Mouse (Mus musculus): ENCODE data around the gene Tnip1. TPM values are rescaled to one million over a fixed set of nuclear protein-coding genes. Genes with fewer than 3 reads are reported as not detected.
A peak's percentile ranks its signal among the peaks of the same experiment; 100 is the strongest.
"Not testable (repeated sequence)": the region's sequence is repeated elsewhere in the genome, so short reads cannot be mapped to it uniquely, and the experiment has no call there.

Tnip1 gene
- polyA plus RNA-seq, 1 experiment from 2014 or later, result 18.6 TPM

DNA sequence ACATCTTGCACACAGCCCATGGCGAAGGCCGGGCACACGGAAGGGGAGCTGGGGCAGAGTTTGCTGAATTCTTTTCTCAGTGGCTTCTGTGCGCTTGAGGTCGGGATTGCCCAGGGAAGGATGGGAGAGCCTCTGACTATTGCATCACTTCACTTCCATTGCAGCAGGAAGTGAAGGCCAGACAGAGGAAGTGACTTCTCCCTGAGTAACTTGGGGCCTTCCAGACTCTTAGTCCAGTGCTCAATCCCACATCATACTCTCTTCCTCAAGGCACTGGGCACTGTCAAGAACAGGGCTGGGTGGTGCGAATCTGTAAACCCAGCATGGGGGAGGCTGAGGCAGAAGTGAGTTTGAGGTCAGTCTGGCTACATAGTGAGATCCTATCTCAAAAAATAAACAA is 2.5 kb upstream of the Tnip1 start:
- no peak overlapping the region for H3K27ac ChIP-seq (replicated peaks)
- no peaks in the 10 kb centered on the region for H3K27me3 ChIP-seq
- 81% methylated on average over 6 of the region's 6 CpGs for WGBS
- H3K4me2 ChIP-seq, result no peak overlapping the region
- no peak for ATAC-seq (ENCODE audit: low FRiP score, low read depth)
- H3K9me3 ChIP-seq, result no peaks in the 10 kb centered on the region
- no peaks in the 10 kb centered on the region for H3K4me1 ChIP-seq (replicated peaks)
- H3K9ac ChIP-seq, result no peak overlapping the region
- H3K36me3 ChIP-seq, result no peaks in the 10 kb centered on the region
- H3K4me3 ChIP-seq, result no peak overlapping the region

DNA sequence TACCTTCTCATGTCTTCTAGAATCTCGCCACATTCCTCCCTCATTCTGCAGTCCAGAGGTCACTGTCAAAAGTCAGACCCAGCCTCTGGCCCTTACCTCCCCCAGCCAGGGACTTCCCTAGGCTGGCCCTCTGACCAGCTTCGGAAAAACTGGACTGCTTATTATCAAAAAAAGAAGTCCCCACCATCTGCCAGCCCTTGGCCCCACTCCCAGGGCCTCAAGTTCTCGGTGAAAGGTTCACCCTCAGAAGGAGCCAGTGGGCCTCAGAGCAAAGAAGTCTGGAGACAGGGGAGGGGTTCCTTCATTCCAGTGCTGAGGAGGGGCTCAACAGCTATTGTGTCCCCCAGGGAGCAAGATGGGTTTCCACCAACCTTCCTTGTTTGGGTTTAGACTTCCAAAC is 796 bp downstream of the Tnip1 start:
- WGBS, result 66% methylated on average over 3 of the region's 3 CpGs
- no peak for ATAC-seq (ENCODE audit: low FRiP score, low read depth)
- Histone ChIP-seq H3K27me3 (no peaks in the 10 kb centered on the region), H3K36me3 (no peaks in the 10 kb centered on the region), H3K9ac (no peak overlapping the region), H3K9me3 (no peaks in the 10 kb centered on the region), H3K4me2 (no peak overlapping the region), H3K27ac (replicated peaks) (no peak overlapping the region), H3K4me1 (replicated peaks) (no peaks in the 10 kb centered on the region), H3K4me3 (no peak overlapping the region)

DNA sequence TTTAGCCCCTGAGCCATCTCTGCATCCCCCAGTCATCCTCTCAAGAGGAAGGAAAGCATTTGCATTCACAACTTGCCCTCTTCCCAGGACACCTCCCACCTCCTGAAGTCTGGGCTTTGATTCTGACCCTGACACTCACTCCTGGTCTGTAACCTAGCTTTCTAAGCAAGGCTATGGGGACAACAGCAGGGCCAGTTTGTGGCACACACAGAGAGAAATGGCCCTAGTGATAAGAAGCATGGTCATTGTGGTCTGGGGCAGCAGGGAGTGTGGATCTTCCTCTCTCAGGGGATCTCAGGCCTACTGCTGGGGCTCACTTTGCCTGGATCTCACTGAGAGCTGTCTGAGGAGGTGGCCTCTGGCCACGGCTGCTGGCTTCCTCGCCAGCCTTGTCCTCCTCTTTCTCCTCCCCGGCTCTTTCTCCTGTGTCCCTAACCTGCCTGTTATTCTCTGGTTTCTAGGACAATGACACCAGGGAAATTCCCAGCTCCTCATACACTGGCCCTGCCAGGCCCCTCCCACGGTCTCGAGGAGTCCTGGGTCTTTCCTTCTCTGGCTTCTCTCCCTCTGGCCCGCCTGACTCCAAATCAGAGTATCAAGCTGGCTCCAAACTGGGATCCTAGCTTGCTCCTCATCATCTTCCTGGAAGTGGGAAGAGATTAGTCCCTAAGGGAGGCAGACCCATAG is 1.4 kb downstream of the Tnip1 start:
- 65% methylated on average over 6 of the region's 6 CpGs for WGBS
- ATAC-seq (ENCODE audit: low FRiP score, low read depth), result no peak
- no peak overlapping the region for H3K27ac ChIP-seq (replicated peaks)

DNA sequence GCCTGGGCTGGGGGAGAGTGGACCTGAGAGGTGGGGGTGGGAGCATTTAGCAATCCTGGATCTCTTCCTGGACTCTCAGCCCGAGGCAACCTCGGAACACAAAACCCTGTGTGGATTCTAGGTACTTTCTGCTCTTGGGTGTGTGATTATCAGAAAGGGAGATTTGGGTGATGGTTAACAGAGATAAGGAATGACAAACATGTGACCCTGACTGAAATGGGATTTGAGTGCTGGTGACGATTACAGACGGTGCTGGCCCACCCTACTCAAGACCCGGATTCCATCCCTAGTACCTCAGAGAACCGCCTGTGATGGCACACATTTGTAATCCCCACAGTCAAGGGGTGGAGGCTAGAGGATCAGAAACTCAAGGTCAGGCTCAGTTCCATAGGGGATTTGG is 2.5 kb downstream of the Tnip1 start:
- no peak overlapping the region for H3K4me2 ChIP-seq
- peaks cover 2% of the 10 kb centered on the region; the same call in 1 of the 2 replicates for H3K4me1 ChIP-seq (replicated peaks)
- H3K27ac ChIP-seq (replicated peaks), result no peak overlapping the region
- no peak overlapping the region for H3K4me3 ChIP-seq
- 85% methylated on average over 6 of the region's 6 CpGs for WGBS
- no peaks in the 10 kb centered on the region for H3K9me3 ChIP-seq
- H3K9ac ChIP-seq, result no peak overlapping the region
- no peak for ATAC-seq (ENCODE audit: low FRiP score, low read depth)
- no peaks in the 10 kb centered on the region for H3K27me3 ChIP-seq
- no peaks in the 10 kb centered on the region for H3K36me3 ChIP-seq

More for the DNA sequence above, 1.4 kb downstream of the Tnip1 start:
- H3K9me3 ChIP-seq, result no peaks in the 10 kb centered on the region
- no peaks in the 10 kb centered on the region for H3K4me1 ChIP-seq (replicated peaks)
- no peaks in the 10 kb centered on the region for H3K27me3 ChIP-seq
- no peak overlapping the region for H3K9ac ChIP-seq
- H3K36me3 ChIP-seq, result no peaks in the 10 kb centered on the region
- no peak overlapping the region for H3K4me2 ChIP-seq
- no peak overlapping the region for H3K4me3 ChIP-seq

DNA sequence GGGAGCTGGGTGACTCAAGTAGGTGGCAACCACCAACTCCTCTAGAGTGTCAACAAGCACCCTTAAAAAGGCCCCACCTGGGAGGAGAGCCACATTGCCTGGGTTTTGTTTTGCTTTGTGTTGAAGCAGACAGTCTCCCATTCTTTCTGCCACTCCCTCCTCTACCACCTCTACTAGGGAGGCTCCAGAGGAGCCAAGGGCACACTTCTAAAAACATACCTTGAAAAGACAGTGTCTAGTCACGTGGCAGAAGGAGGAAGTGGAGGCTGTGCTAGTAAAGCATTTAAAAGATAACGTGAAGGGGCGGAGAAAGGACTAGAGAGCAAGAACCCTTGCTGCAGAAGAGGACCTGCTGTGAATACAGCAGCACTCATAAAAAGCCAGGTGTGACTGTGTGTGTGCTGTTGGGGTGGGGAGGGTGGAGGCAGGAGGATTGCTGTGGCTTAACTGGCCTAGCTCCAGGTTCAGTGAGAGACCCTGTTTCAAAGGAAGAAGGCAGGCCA is 4.1 kb downstream of the Tnip1 start:
- Histone ChIP-seq H3K4me2 (no peak overlapping the region), H3K4me1 (replicated peaks) (peaks cover 18% of the 10 kb centered on the region), H3K27me3 (no peaks in the 10 kb centered on the region), H3K4me3 (no peak overlapping the region), H3K27ac (replicated peaks) (no peak overlapping the region), H3K9me3 (no peaks in the 10 kb centered on the region), H3K9ac (no peak overlapping the region), H3K36me3 (no peaks in the 10 kb centered on the region)
- no peak for ATAC-seq (ENCODE audit: low FRiP score, low read depth)
- WGBS, result 66% methylated on average over 3 of the region's 3 CpGs

DNA sequence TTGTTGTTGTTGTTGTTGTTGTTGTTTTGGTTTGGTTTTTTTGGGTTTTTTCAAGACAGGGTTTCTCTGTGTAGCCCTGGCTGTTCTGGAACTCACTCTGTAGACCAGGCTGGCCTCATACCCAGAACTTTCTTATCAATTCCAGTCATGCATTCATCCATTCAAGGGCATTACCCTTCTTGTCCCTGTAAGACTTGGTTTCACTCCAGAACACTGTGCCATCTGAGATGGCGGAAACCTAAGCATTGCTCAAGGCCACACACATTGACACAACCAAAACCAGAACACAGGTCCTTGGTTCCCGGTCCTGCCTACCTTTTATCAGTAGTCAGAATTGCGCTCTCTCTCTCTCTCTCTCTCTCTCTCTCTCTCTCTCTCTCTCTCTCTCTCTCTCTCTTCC is 5.0 kb downstream of the Tnip1 start:
- not testable (repeated sequence) for H3K27ac ChIP-seq (replicated peaks); H3K4me3 ChIP-seq; H3K27me3 ChIP-seq; H3K9me3 ChIP-seq; H3K9ac ChIP-seq; H3K4me2 ChIP-seq; H3K36me3 ChIP-seq; ATAC-seq (ENCODE audit: low FRiP score, low read depth)
- H3K4me1 ChIP-seq (replicated peaks), result peaks cover 18% of the 10 kb centered on the region
- 93% methylated on average over 3 of the region's 3 CpGs for WGBS

DNA sequence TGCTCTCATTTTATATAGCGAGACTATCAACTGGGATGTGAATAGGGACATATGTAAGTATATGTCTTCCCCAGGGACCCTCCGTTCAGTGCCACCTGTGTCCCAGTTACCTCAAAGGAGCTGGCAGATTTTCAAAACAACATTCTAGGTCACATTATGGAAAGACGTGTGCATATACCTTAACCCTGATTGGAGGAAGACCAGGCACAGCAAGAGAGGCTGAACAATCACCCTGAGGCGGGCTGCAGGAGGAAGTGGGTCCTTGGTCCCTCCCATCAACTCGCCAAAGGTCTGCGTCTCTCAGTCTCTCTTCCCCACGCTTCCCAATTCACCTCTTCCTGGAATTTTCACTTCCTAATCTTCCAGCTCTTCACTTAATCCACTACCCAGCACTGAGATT is 5.8 kb downstream of the Tnip1 start:
- Histone ChIP-seq H3K27me3 (no peaks in the 10 kb centered on the region), H3K4me3 (no peak overlapping the region), H3K4me2 (no peak overlapping the region), H3K9ac (no peak overlapping the region), H3K36me3 (no peaks in the 10 kb centered on the region), H3K4me1 (replicated peaks) (peaks cover 18% of the 10 kb centered on the region), H3K9me3 (no peaks in the 10 kb centered on the region), H3K27ac (replicated peaks) (no peak overlapping the region)
- no peak for ATAC-seq (ENCODE audit: low FRiP score, low read depth)
- 70% methylated on average over 7 of the region's 7 CpGs for WGBS

DNA sequence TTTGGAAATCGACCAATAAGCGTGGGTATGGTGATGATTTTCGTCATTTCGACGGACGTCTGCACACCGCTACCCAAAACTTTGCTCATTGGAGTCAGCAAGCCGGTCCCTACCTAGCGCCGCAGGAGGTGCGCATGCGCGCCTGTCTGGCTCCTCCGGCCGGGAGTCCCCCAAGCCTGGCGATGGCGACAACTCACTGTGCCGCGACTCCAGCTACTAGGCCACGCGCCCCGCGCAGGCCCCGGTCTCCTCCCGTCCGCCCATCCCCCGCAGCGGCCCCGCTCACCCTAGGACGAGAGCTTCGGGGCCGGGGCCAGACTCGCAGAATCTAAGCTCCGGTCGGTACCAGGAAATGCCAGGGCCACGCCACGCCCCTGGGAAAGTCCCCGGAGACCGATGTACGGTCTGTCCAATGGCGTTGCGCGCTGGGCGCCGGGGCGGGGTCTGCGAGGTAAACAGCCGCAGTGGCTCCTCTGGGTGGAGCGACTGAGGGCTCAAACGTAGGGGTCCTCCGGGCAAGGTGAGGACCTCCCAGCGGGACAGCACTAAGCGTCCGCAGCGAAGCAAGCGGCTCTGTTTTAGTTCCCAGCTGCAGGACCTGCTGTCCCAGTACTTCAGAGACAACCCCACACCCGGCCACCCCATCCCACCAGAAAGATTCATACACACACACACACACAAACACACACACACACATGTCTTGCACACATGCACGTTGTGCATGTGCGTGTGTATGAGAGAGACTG is 6.8 kb downstream of the Tnip1 start:
- H3K9me3 ChIP-seq, result no peaks in the 10 kb centered on the region
- H3K27ac ChIP-seq (replicated peaks), result peak overlapping the region; percentile 92
- H3K36me3 ChIP-seq, result no peaks in the 10 kb centered on the region
- peak; percentile 99 for ATAC-seq (ENCODE audit: low FRiP score, low read depth)
- under 1% methylated on average over 59 of the region's 59 CpGs for WGBS
- peaks cover 18% of the 10 kb centered on the region for H3K4me1 ChIP-seq (replicated peaks)
- H3K4me3 ChIP-seq, result peak overlapping the region; percentile 91
- H3K9ac ChIP-seq, result peak overlapping the region; percentile 88
- H3K27me3 ChIP-seq, result no peaks in the 10 kb centered on the region
- peak overlapping the region; percentile 75 for H3K4me2 ChIP-seq

DNA sequence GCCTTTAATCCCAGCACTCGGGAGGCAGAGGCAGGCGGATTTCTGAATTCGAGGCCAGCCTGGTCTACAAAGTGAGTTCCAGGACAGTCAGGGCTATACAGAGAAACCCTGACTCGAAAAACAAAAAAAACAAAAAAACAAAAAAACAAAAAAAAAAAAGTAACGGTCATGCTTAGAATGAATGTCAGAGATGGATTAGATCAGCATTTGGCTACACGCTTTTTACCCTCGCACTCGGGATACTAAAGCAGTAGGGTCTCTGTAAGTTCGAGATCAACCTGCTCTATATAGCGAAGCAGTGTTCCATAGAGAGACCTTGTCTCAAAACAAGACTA is 7.3 kb downstream of the Tnip1 start:
- not testable (repeated sequence) for H3K36me3 ChIP-seq; ATAC-seq (ENCODE audit: low FRiP score, low read depth); H3K9me3 ChIP-seq; H3K27me3 ChIP-seq
- peak overlapping the region; percentile 92 for H3K27ac ChIP-seq (replicated peaks)
- H3K9ac ChIP-seq, result peak overlapping the region; percentile 88
- 42% methylated on average over 10 of the region's 10 CpGs for WGBS
- peak overlapping the region; percentile 91 for H3K4me3 ChIP-seq
- H3K4me2 ChIP-seq, result peak overlapping the region; percentile 75
- peaks cover 18% of the 10 kb centered on the region for H3K4me1 ChIP-seq (replicated peaks)

DNA sequence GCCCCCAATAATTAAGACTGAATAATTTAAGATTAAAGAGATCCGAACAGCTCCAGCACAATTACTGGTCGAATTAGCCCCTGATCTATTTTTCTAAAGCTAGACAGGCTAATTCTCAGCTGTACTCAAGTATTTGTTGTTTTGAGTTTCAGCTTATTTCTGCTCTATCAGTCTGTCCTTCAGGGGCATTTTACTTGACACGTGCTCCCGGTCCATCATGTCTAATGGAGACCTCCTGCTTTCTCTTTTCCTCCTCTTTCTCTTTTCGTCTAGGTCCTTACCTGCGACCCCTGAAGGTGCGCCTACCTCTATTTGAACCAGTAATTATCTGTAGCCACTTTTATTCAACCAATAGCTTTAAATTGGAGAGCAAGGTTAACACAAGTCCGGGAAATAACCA is 8.0 kb downstream of the Tnip1 start:
- H3K27ac ChIP-seq (replicated peaks), result no peak overlapping the region
- no peaks in the 10 kb centered on the region for H3K9me3 ChIP-seq
- H3K4me2 ChIP-seq, result peak overlapping the region; percentile 26
- peaks cover 18% of the 10 kb centered on the region for H3K4me1 ChIP-seq (replicated peaks)
- H3K4me3 ChIP-seq, result no peak overlapping the region
- ATAC-seq (ENCODE audit: low FRiP score, low read depth), result no peak
- H3K27me3 ChIP-seq, result no peaks in the 10 kb centered on the region
- 81% methylated on average over 8 of the region's 8 CpGs for WGBS
- H3K36me3 ChIP-seq, result no peaks in the 10 kb centered on the region
- no peak overlapping the region for H3K9ac ChIP-seq

DNA sequence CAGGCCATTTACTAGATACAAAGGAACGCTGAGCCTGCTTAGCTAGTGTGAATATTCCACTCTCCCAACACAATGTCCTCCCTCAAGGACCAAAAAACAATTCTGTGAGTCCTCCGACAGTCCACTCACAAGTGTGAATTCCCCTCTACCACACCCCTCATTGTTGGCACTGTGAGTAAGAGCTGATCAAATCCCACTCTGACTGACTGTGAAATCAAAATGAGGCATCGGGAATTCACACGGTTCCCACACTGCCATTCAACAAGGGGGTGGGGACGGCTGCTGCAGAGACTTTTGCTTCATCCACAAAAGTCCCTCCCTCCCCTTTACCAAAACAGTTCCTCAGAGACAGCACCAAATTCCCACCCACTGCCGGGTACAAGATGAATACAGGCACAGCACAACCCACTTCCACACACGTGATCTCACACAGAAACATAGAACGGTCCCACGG is 8.7 kb downstream of the Tnip1 start:
- H3K27me3 ChIP-seq, result no peaks in the 10 kb centered on the region
- H3K4me3 ChIP-seq, result no peak overlapping the region
- 19% methylated on average over 9 of the region's 9 CpGs for WGBS
- H3K4me2 ChIP-seq, result peak overlapping the region; percentile 26
- no peak overlapping the region for H3K27ac ChIP-seq (replicated peaks)
- H3K9me3 ChIP-seq, result no peaks in the 10 kb centered on the region
- H3K4me1 ChIP-seq (replicated peaks), result peaks cover 18% of the 10 kb centered on the region
- no peak for ATAC-seq (ENCODE audit: low FRiP score, low read depth)
- peak overlapping the region; percentile 4; the same call in 1 of the 2 replicates for H3K9ac ChIP-seq
- H3K36me3 ChIP-seq, result no peaks in the 10 kb centered on the region

DNA sequence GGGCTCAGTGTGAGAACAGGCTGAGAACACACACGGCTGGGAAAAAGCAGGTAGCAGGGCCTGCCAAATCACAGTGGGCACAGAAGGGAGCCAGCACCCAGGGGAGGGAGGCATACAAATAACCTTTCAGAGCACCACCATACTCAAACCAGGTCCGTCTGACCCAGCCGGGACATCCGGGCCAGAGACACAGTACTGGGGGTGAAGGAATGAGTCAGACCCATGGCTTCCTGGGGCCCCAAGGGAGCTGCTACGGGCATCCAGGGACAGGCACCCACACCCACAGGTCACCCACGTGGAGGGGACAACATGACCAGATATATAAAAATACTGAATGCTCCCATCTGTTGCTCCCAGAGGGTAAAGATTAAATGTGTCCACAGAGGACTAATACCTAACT is 10.1 kb downstream of the Tnip1 start:
- Histone ChIP-seq H3K27ac (replicated peaks) (no peak overlapping the region), H3K27me3 (no peaks in the 10 kb centered on the region), H3K36me3 (no peaks in the 10 kb centered on the region), H3K4me3 (no peak overlapping the region), H3K9me3 (no peaks in the 10 kb centered on the region), H3K4me2 (no peak overlapping the region), H3K4me1 (replicated peaks) (peaks cover 18% of the 10 kb centered on the region), H3K9ac (no peak overlapping the region)
- WGBS, result 83% methylated on average over 6 of the region's 6 CpGs
- ATAC-seq (ENCODE audit: low FRiP score, low read depth), result no peak
